Mouse (Mus musculus): ENCODE measurements around the gene Tcp1. TPM values are rescaled to one million over a fixed set of nuclear protein-coding genes. Genes with fewer than 3 reads are reported as not detected.
"Not testable (repeated sequence)": the region's sequence is repeated elsewhere in the genome, so short reads cannot be mapped to it uniquely, and the experiment has no call there.

Tcp1 gene
- polyA plus RNA-seq, 1 experiment: 188 TPM

GRCm38 (mm10) chr17:12886620-12887019, 28.9 kb upstream of the Tcp1 start:
- H3K4me3 ChIP-seq (replicated peaks; ENCODE audit: control insufficient read depth, low read depth, low read length): no peak overlapping the region
- whole genome bisulfite sequencing: 31% methylated on average over 6 of the region's 6 CpGs
- no peaks in the 10 kb centered on the region for H3K4me1 ChIP-seq (ENCODE audit: control insufficient read depth, insufficient read depth, low read length)
- TF ChIP-seq POLR2A (IDR thresholded peaks at IDR 0.05; ENCODE audit: borderline replicate concordance, control insufficient read depth, low read depth, low read length) (no peak), CTCF (IDR thresholded peaks at IDR 0.05; ENCODE audit: control insufficient read depth, insufficient read depth, low read length) (no peak)
- H3K27ac ChIP-seq (ENCODE audit: control insufficient read depth, insufficient read depth, low read depth, low read length, poor library complexity): no peak overlapping the region

- Histone ChIP-seq H3K4me3 (replicated peaks; ENCODE audit: control insufficient read depth, low read depth, low read length) (no peak overlapping the region), H3K27ac (ENCODE audit: control insufficient read depth, insufficient read depth, low read depth, low read length, poor library complexity) (no peak overlapping the region), H3K4me1 (ENCODE audit: control insufficient read depth, insufficient read depth, low read length) (no peaks in the 10 kb centered on the region)
- WGBS: 78% methylated on average over 15 of the region's 15 CpGs
- TF ChIP-seq CTCF (IDR thresholded peaks at IDR 0.05; ENCODE audit: control insufficient read depth, insufficient read depth, low read length): no peak
- no peak for TF ChIP-seq POLR2A (IDR thresholded peaks at IDR 0.05; ENCODE audit: borderline replicate concordance, control insufficient read depth, low read depth, low read length)
Observed at GRCm38 (mm10) chr17:12887021-12887775, 28.3 kb upstream of the Tcp1 start.

DNA sequence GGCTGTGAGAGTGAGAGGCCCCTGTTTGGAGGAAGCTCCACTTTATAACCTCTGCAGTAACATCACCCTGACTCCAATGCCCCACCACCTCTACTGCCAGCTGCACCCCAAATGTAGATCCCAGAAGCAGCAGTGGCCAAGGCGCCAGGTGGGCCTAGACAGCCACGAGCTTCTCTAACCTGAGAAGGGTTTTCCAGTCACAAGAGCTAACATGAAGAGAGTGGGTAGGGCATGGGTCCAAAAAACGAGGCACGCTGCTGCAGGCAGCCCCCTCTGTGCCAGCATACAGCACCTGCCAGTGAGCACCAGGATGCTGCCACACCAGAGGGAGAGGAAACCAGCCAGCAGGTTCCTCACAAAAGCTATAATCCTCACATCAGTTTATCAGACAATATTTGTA, 24.4 kb upstream of the Tcp1 start:
- 79% methylated on average over 4 of the region's 4 CpGs for WGBS
- TF ChIP-seq CTCF (IDR thresholded peaks at IDR 0.05; ENCODE audit: control insufficient read depth, insufficient read depth, low read length) (no peak), POLR2A (IDR thresholded peaks at IDR 0.05; ENCODE audit: borderline replicate concordance, control insufficient read depth, low read depth, low read length) (no peak)
- Histone ChIP-seq H3K4me1 (ENCODE audit: control insufficient read depth, insufficient read depth, low read length) (no peaks in the 10 kb centered on the region), H3K4me3 (replicated peaks; ENCODE audit: control insufficient read depth, low read depth, low read length) (no peak overlapping the region), H3K27ac (ENCODE audit: control insufficient read depth, insufficient read depth, low read depth, low read length, poor library complexity) (no peak overlapping the region)

DNA sequence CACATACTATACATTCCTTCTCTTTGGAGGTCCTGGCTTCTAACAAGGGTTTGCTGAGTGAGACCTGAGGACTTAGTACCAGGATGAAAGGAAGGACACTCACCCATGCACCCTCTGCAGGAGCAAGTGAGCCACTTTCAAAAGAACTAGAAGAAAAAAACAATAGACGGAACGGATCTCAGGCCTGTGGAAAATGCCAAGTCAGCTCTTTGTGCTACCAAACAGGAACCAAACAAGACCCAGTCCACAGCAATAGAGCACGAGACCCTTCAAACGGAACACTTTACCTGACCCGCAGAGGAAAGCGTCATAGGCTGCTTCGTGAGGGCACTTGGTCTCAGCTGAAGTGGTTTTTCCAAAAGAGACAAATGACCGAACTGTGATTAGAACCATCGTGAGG, 23.5 kb upstream of the Tcp1 start:
- Histone ChIP-seq H3K27ac (ENCODE audit: control insufficient read depth, insufficient read depth, low read depth, low read length, poor library complexity) (no peak overlapping the region), H3K4me3 (replicated peaks; ENCODE audit: control insufficient read depth, low read depth, low read length) (no peak overlapping the region), H3K4me1 (ENCODE audit: control insufficient read depth, insufficient read depth, low read length) (no peaks in the 10 kb centered on the region)
- 85% methylated on average over 9 of the region's 9 CpGs for WGBS
- no peak for TF ChIP-seq CTCF (IDR thresholded peaks at IDR 0.05; ENCODE audit: control insufficient read depth, insufficient read depth, low read length)
- no peak for TF ChIP-seq POLR2A (IDR thresholded peaks at IDR 0.05; ENCODE audit: borderline replicate concordance, control insufficient read depth, low read depth, low read length)

DNA sequence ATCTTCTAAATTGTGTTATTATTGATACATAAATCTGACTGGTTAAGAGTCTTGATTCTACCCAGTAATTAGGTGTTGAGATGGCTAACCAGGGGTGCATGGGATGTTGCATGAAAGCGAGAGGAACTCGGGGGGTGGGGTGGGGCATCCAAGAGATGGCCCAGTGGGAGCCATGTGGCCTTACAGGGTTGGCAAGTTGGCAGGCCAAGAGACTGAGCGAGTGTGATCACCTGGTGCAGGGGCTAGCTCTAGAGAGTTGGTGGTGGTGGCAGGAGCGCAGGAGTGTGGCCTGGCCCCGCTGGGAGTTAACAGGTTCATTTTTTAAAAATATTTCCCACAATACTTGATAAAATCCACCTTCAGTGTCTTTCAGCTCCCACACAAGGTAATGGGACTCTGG, 17.8 kb upstream of the Tcp1 start:
- TF ChIP-seq CTCF (IDR thresholded peaks at IDR 0.05; ENCODE audit: control insufficient read depth, insufficient read depth, low read length): no peak
- TF ChIP-seq POLR2A (IDR thresholded peaks at IDR 0.05; ENCODE audit: borderline replicate concordance, control insufficient read depth, low read depth, low read length): no peak
- 84% methylated on average over 5 of the region's 5 CpGs for WGBS
- H3K27ac ChIP-seq (ENCODE audit: control insufficient read depth, insufficient read depth, low read depth, low read length, poor library complexity): no peak overlapping the region
- H3K4me1 ChIP-seq (ENCODE audit: control insufficient read depth, insufficient read depth, low read length): no peaks in the 10 kb centered on the region
- H3K4me3 ChIP-seq (replicated peaks; ENCODE audit: control insufficient read depth, low read depth, low read length): no peak overlapping the region

- not testable (repeated sequence) for H3K4me3 ChIP-seq (replicated peaks; ENCODE audit: control insufficient read depth, low read depth, low read length)
Observed at GRCm38 (mm10) chr17:12898607-12899006, 16.9 kb upstream of the Tcp1 start.

GRCm38 (mm10) chr17:12902291-12902690, 13.2 kb upstream of the Tcp1 start:
- Histone ChIP-seq H3K4me3 (replicated peaks; ENCODE audit: control insufficient read depth, low read depth, low read length) (no peak overlapping the region), H3K27ac (ENCODE audit: control insufficient read depth, insufficient read depth, low read depth, low read length, poor library complexity) (no peak overlapping the region), H3K4me1 (ENCODE audit: control insufficient read depth, insufficient read depth, low read length) (no peaks in the 10 kb centered on the region)
- 96% methylated on average over 6 of the region's 6 CpGs for WGBS
- no peak for TF ChIP-seq CTCF (IDR thresholded peaks at IDR 0.05; ENCODE audit: control insufficient read depth, insufficient read depth, low read length)
- no peak for TF ChIP-seq POLR2A (IDR thresholded peaks at IDR 0.05; ENCODE audit: borderline replicate concordance, control insufficient read depth, low read depth, low read length)

More at GRCm38 (mm10) chr17:12898607-12899006, 16.9 kb upstream of the Tcp1 start:
- 70% methylated on average over 2 of the region's 2 CpGs for WGBS
- not testable (repeated sequence) for H3K4me1 ChIP-seq (ENCODE audit: control insufficient read depth, insufficient read depth, low read length); H3K27ac ChIP-seq (ENCODE audit: control insufficient read depth, insufficient read depth, low read depth, low read length, poor library complexity)

- TF ChIP-seq POLR2A (IDR thresholded peaks at IDR 0.05; ENCODE audit: borderline replicate concordance, control insufficient read depth, low read depth, low read length) (no peak), CTCF (IDR thresholded peaks at IDR 0.05; ENCODE audit: control insufficient read depth, insufficient read depth, low read length) (no peak)
- no peak overlapping the region for H3K27ac ChIP-seq (ENCODE audit: control insufficient read depth, insufficient read depth, low read depth, low read length, poor library complexity)
- H3K4me3 ChIP-seq (replicated peaks; ENCODE audit: control insufficient read depth, low read depth, low read length): no peak overlapping the region
- 76% methylated on average over 12 of the region's 12 CpGs for WGBS
- H3K4me1 ChIP-seq (ENCODE audit: control insufficient read depth, insufficient read depth, low read length): no peaks in the 10 kb centered on the region
Observed at GRCm38 (mm10) chr17:12903372-12904333, 11.8 kb upstream of the Tcp1 start.
